Mouse (Mus musculus): ENCODE data around the gene Chst3. TPM values are rescaled to one million over a fixed set of nuclear protein-coding genes. Genes with fewer than 3 reads are reported as not detected.
"Not testable (repeated sequence)": the region's sequence is repeated elsewhere in the genome, so short reads cannot be mapped to it uniquely, and the experiment has no call there.

Chst3 gene
- polyA plus RNA-seq, 1 experiment from 2014 or later, result 0.26 TPM

- no peak overlapping the region for H3K4me3 ChIP-seq (ENCODE audit: control insufficient read depth in 1 of 2, insufficient read depth in 1 of 2, low read depth in 1 of 2, low read length in 2 of 2)
- H3K27me3 ChIP-seq (ENCODE audit: control insufficient read depth, insufficient read depth, low read length), result peaks cover 27% of the 10 kb centered on the region
- no peak overlapping the region for H3K9ac ChIP-seq (ENCODE audit: low read length)
- no peak overlapping the region for H3K4me2 ChIP-seq (ENCODE audit: low read length)
- peaks cover 0 to 2% of the 10 kb centered on the region in 2 experiments; a peak in 1 of 4 replicates for H3K4me1 ChIP-seq (ENCODE audit: control insufficient read depth in 2 of 2, insufficient read depth in 2 of 2, low read length in 2 of 2)
- ATAC-seq (ENCODE audit: insufficient number of reproducible peaks, insufficient read depth, low FRiP score, low read depth), result no peak
- H3K36me3 ChIP-seq (ENCODE audit: control insufficient read depth, insufficient read depth, low read length), result no peaks in the 10 kb centered on the region
- no peaks in the 10 kb centered on the region for H3K9me3 ChIP-seq (ENCODE audit: control insufficient read depth, low read length)
- WGBS, result 70% methylated on average over 10 of the region's 10 CpGs
- H3K27ac ChIP-seq (replicated peaks in 1 of 2; ENCODE audit: control insufficient read depth in 1 of 2, insufficient read depth in 1 of 2, low read depth in 2 of 2, low read length in 2 of 2), result no peak overlapping the region
These were observed 33.9 kb downstream of the Chst3 start for GRCm38 (mm10) chr10:60185023-60185709.

- H3K27ac ChIP-seq (replicated peaks in 1 of 2; ENCODE audit: control insufficient read depth in 1 of 2, insufficient read depth in 1 of 2, low read depth in 2 of 2, low read length in 2 of 2); H3K36me3 ChIP-seq (ENCODE audit: control insufficient read depth, insufficient read depth, low read length); H3K9me3 ChIP-seq (ENCODE audit: control insufficient read depth, low read length); H3K9ac ChIP-seq (ENCODE audit: low read length); H3K4me2 ChIP-seq (ENCODE audit: low read length); H3K4me1 ChIP-seq (ENCODE audit: control insufficient read depth in 2 of 2, insufficient read depth in 2 of 2, low read length in 2 of 2); ATAC-seq (ENCODE audit: insufficient number of reproducible peaks, insufficient read depth, low FRiP score, low read depth); H3K4me3 ChIP-seq (ENCODE audit: control insufficient read depth in 1 of 2, insufficient read depth in 1 of 2, low read depth in 1 of 2, low read length in 2 of 2); H3K27me3 ChIP-seq (ENCODE audit: control insufficient read depth, insufficient read depth, low read length): not testable (repeated sequence)
- 91% methylated on average over 9 of the region's 9 CpGs for WGBS
These were observed 43.8 kb downstream of the Chst3 start for GRCm38 (mm10) chr10:60175306-60175705.

DNA sequence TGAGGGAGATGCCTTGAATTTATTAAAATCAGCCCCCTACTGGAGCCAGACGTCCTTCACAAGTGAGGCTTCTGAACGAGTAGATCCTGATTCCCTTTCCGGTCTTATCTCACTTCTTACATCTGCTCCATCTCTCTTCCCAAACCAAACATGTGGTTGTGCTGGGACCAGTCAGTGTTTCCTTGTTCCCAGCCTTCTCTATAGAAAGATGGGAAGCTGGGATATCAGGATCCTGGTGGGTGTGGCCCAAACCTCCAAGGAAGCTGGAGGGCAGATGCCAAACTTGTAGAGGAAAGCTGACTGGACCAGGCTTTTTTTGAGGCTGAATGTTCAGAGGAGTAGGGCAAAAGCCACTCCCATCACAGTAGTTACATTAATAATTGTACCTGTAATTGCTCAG lies 44.6 kb downstream of the Chst3 start:
- no peak overlapping the region for H3K4me2 ChIP-seq (ENCODE audit: low read length)
- WGBS, result 43% methylated on average over 3 of the region's 3 CpGs
- H3K36me3 ChIP-seq (ENCODE audit: control insufficient read depth, insufficient read depth, low read length), result no peaks in the 10 kb centered on the region
- H3K4me3 ChIP-seq (ENCODE audit: control insufficient read depth in 1 of 2, insufficient read depth in 1 of 2, low read depth in 1 of 2, low read length in 2 of 2), result no peak overlapping the region
- H3K27me3 ChIP-seq (ENCODE audit: control insufficient read depth, insufficient read depth, low read length), result no peaks in the 10 kb centered on the region
- H3K4me1 ChIP-seq (ENCODE audit: control insufficient read depth in 2 of 2, insufficient read depth in 2 of 2, low read length in 2 of 2), result no peaks in the 10 kb centered on the region
- H3K9me3 ChIP-seq (ENCODE audit: control insufficient read depth, low read length), result no peaks in the 10 kb centered on the region
- H3K9ac ChIP-seq (ENCODE audit: low read length), result no peak overlapping the region
- ATAC-seq (ENCODE audit: insufficient number of reproducible peaks, insufficient read depth, low FRiP score, low read depth), result no peak
- no peak overlapping the region for H3K27ac ChIP-seq (replicated peaks in 1 of 2; ENCODE audit: control insufficient read depth in 1 of 2, insufficient read depth in 1 of 2, low read depth in 2 of 2, low read length in 2 of 2)

DNA sequence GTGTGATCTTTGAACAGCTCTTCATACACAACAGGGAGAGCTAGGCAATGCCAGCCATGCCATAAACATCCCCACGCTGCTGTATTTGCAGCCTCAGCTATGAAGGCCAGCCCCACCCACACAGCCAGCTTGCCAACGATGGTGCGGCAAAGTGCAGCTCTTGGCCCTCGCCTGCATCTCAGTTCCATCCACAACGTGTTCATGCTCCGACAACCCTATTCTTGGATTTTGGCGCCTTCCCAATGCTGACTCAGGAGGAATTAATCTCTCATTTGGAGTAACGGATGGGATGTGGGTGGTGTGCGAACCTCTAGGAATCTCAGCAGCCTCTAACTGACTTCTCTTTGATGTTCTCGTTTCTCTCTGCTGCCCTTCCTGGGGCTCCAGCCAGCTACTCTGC lies 46.0 kb downstream of the Chst3 start:
- WGBS, result 47% methylated on average over 10 of the region's 10 CpGs
- no peak overlapping the region for H3K27ac ChIP-seq (replicated peaks in 1 of 2; ENCODE audit: control insufficient read depth in 1 of 2, insufficient read depth in 1 of 2, low read depth in 2 of 2, low read length in 2 of 2)
- no peaks in the 10 kb centered on the region for H3K27me3 ChIP-seq (ENCODE audit: control insufficient read depth, insufficient read depth, low read length)
- H3K9ac ChIP-seq (ENCODE audit: low read length), result no peak overlapping the region
- H3K4me3 ChIP-seq (ENCODE audit: control insufficient read depth in 1 of 2, insufficient read depth in 1 of 2, low read depth in 1 of 2, low read length in 2 of 2), result no peak overlapping the region
- H3K9me3 ChIP-seq (ENCODE audit: control insufficient read depth, low read length), result no peaks in the 10 kb centered on the region
- no peak for ATAC-seq (ENCODE audit: insufficient number of reproducible peaks, insufficient read depth, low FRiP score, low read depth)
- H3K4me2 ChIP-seq (ENCODE audit: low read length), result no peak overlapping the region
- no peaks in the 10 kb centered on the region for H3K4me1 ChIP-seq (ENCODE audit: control insufficient read depth in 2 of 2, insufficient read depth in 2 of 2, low read length in 2 of 2)
- no peaks in the 10 kb centered on the region for H3K36me3 ChIP-seq (ENCODE audit: control insufficient read depth, insufficient read depth, low read length)

GRCm38 (mm10) chr10:60172306-60172705 lies 46.8 kb downstream of the Chst3 start:
- ATAC-seq (ENCODE audit: insufficient number of reproducible peaks, insufficient read depth, low FRiP score, low read depth), result no peak
- no peaks in the 10 kb centered on the region for H3K36me3 ChIP-seq (ENCODE audit: control insufficient read depth, insufficient read depth, low read length)
- H3K4me2 ChIP-seq (ENCODE audit: low read length), result no peak overlapping the region
- 71% methylated on average over 4 of the region's 4 CpGs for WGBS
- H3K4me3 ChIP-seq (ENCODE audit: control insufficient read depth in 1 of 2, insufficient read depth in 1 of 2, low read depth in 1 of 2, low read length in 2 of 2), result no peak overlapping the region
- no peaks in the 10 kb centered on the region for H3K4me1 ChIP-seq (ENCODE audit: control insufficient read depth in 2 of 2, insufficient read depth in 2 of 2, low read length in 2 of 2)
- H3K9me3 ChIP-seq (ENCODE audit: control insufficient read depth, low read length), result peaks cover 3% of the 10 kb centered on the region; the same call in 1 of the 2 replicates
- H3K27me3 ChIP-seq (ENCODE audit: control insufficient read depth, insufficient read depth, low read length), result no peaks in the 10 kb centered on the region
- no peak overlapping the region for H3K9ac ChIP-seq (ENCODE audit: low read length)
- no peak overlapping the region for H3K27ac ChIP-seq (replicated peaks in 1 of 2; ENCODE audit: control insufficient read depth in 1 of 2, insufficient read depth in 1 of 2, low read depth in 2 of 2, low read length in 2 of 2)

DNA sequence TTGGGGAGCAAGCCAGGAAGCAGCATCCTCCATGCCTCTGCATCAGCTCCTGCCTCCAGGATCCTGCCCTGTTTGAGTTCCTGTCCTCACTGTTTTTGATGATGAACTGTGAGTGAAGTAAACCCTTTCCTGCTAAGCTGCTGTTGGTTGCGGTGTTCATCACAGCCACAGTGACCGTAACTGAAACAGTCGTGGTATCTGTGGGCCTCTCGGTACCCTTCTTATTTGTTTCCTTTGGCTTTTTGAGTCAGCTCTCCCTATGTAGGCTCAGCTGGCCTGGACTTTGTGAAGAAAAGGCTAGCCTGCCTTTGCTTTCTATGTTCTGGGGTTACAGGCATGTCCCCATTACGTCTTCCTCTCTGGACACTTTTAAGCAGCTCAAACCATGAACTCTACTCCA lies 47.7 kb downstream of the Chst3 start:
- Histone ChIP-seq H3K27ac (replicated peaks in 1 of 2; ENCODE audit: control insufficient read depth in 1 of 2, insufficient read depth in 1 of 2, low read depth in 2 of 2, low read length in 2 of 2) (no peak overlapping the region), H3K4me2 (ENCODE audit: low read length) (no peak overlapping the region), H3K27me3 (ENCODE audit: control insufficient read depth, insufficient read depth, low read length) (no peaks in the 10 kb centered on the region), H3K4me3 (ENCODE audit: control insufficient read depth in 1 of 2, insufficient read depth in 1 of 2, low read depth in 1 of 2, low read length in 2 of 2) (no peak overlapping the region), H3K9ac (ENCODE audit: low read length) (no peak overlapping the region), H3K9me3 (ENCODE audit: control insufficient read depth, low read length) (peaks cover 3% of the 10 kb centered on the region; the same call in 1 of the 2 replicates), H3K36me3 (ENCODE audit: control insufficient read depth, insufficient read depth, low read length) (no peaks in the 10 kb centered on the region), H3K4me1 (ENCODE audit: control insufficient read depth in 2 of 2, insufficient read depth in 2 of 2, low read length in 2 of 2) (no peaks in the 10 kb centered on the region)
- ATAC-seq (ENCODE audit: insufficient number of reproducible peaks, insufficient read depth, low FRiP score, low read depth), result no peak
- WGBS, result 90% methylated on average over 5 of the region's 5 CpGs

DNA sequence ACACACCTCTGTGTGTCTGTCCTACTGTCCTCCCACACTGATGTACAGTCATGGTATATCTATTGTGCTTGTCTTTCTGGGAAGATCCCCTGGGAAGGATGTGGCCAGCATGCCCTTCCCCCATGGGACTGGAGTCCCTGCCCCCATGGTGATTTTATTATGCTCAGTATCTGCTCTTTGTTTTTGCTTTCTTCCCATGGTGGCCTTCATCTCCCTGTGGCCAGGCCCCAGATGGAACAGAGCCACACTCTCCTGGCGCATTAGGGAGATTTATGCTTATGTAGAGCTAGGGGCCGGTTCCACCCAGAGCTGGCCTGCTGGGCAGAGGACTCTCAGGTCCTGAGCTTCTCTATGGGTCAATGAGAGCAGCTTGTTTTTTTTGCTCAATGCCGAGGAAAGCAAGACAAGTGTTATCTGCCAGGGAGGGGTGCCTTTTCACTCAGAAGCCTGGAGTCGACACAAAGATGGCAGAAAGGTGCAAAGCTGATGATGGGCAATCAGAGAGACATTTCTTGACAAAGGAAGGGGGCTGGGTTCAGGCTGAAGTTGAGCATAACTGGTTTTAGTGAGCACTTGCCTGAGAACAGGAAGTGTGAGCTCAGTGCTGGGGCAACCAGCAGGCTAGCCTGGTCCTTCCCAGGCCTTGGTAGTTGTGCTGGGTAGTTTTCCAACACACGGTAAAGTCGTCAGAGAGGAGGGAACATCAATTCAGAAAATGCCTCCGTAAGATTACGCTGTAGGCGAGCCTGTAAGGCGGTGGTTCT lies 48.6 kb downstream of the Chst3 start:
- H3K9ac ChIP-seq (ENCODE audit: low read length), result no peak overlapping the region
- no peak for ATAC-seq (ENCODE audit: insufficient number of reproducible peaks, insufficient read depth, low FRiP score, low read depth)
- no peaks in the 10 kb centered on the region for H3K36me3 ChIP-seq (ENCODE audit: control insufficient read depth, insufficient read depth, low read length)
- H3K4me3 ChIP-seq (ENCODE audit: control insufficient read depth in 1 of 2, insufficient read depth in 1 of 2, low read depth in 1 of 2, low read length in 2 of 2), result no peak overlapping the region
- no peaks in the 10 kb centered on the region for H3K4me1 ChIP-seq (ENCODE audit: control insufficient read depth in 2 of 2, insufficient read depth in 2 of 2, low read length in 2 of 2)
- WGBS, result 66% methylated on average over 10 of the region's 10 CpGs
- H3K4me2 ChIP-seq (ENCODE audit: low read length), result no peak overlapping the region
- H3K27ac ChIP-seq (replicated peaks in 1 of 2; ENCODE audit: control insufficient read depth in 1 of 2, insufficient read depth in 1 of 2, low read depth in 2 of 2, low read length in 2 of 2), result no peak overlapping the region
- no peaks in the 10 kb centered on the region for H3K27me3 ChIP-seq (ENCODE audit: control insufficient read depth, insufficient read depth, low read length)
- peaks cover 3% of the 10 kb centered on the region; the same call in 1 of the 2 replicates for H3K9me3 ChIP-seq (ENCODE audit: control insufficient read depth, low read length)
